Mouse (Mus musculus): ENCODE measurements around the gene Ap1g2. TPM values are rescaled to one million over a fixed set of nuclear protein-coding genes. Genes with fewer than 3 reads are reported as not detected.

The Ap1g2 gene
- 14.7 and 15.4 TPM in 2 replicates for polyA plus RNA-seq (2012; rRNA removed)

- Histone ChIP-seq H3K27ac (ENCODE audit: insufficient read depth, low read length) (peak within 1 kb of the TSS; percentile 33), H3K4me1 (ENCODE audit: control insufficient read depth, insufficient read depth, low read length) (peaks cover 5% of the 10 kb centered on the region)
- TF ChIP-seq POLR2A (IDR thresholded peaks at IDR 0.05; ENCODE audit: extremely low read depth, insufficient read depth, low read length) (peak; percentile 91), CTCF (IDR thresholded peaks at IDR 0.05; ENCODE audit: extremely low read depth, insufficient read depth, low read length) (0 out of 2 replicates have a peak, but pooled peaks have one; percentile 28)
These were observed at the start of gene Ap1g2 for GRCm38 (mm10) chr14:55105836-55106809. Gene Ap1g2 (minus strand): TSS chr14:55106593.

GRCm38 (mm10) chr14:55152951-55153481 is 46.6 kb upstream of the Ap1g2 start:
- H3K4me1 ChIP-seq (ENCODE audit: control insufficient read depth, insufficient read depth, low read length), result no peaks in the 10 kb centered on the region
- H3K4me3 ChIP-seq (ENCODE audit: insufficient read depth, low read length), result no peak overlapping the region
- H3K27ac ChIP-seq (ENCODE audit: insufficient read depth, low read length), result no peak overlapping the region
- TF ChIP-seq CTCF (IDR thresholded peaks at IDR 0.05; ENCODE audit: extremely low read depth, insufficient read depth, low read length) (no peak), POLR2A (IDR thresholded peaks at IDR 0.05; ENCODE audit: extremely low read depth, insufficient read depth, low read length) (no peak)

More at GRCm38 (mm10) chr14:55105836-55106809, at the start of gene Ap1g2:
- H3K4me3 ChIP-seq (ENCODE audit: insufficient read depth, low read length), result peak within 1 kb of the TSS; percentile 31

- Histone ChIP-seq H3K4me1 (ENCODE audit: control insufficient read depth, insufficient read depth, low read length) (no peaks in the 10 kb centered on the region), H3K4me3 (ENCODE audit: insufficient read depth, low read length) (no peak overlapping the region), H3K27ac (ENCODE audit: insufficient read depth, low read length) (no peak overlapping the region)
- TF ChIP-seq CTCF (IDR thresholded peaks at IDR 0.05; ENCODE audit: extremely low read depth, insufficient read depth, low read length) (no peak), POLR2A (IDR thresholded peaks at IDR 0.05; ENCODE audit: extremely low read depth, insufficient read depth, low read length) (no peak)
These were observed 45.8 kb upstream of the Ap1g2 start for GRCm38 (mm10) chr14:55152174-55152573.

- TF ChIP-seq CTCF (IDR thresholded peaks at IDR 0.05; ENCODE audit: extremely low read depth, insufficient read depth, low read length), result no peak
- TF ChIP-seq POLR2A (IDR thresholded peaks at IDR 0.05; ENCODE audit: extremely low read depth, insufficient read depth, low read length), result no peak
- Histone ChIP-seq H3K4me1 (ENCODE audit: control insufficient read depth, insufficient read depth, low read length) (no peaks in the 10 kb centered on the region), H3K27ac (ENCODE audit: insufficient read depth, low read length) (no peak overlapping the region), H3K4me3 (ENCODE audit: insufficient read depth, low read length) (no peak overlapping the region)
These were observed 44.6 kb upstream of the Ap1g2 start for GRCm38 (mm10) chr14:55150985-55151384.

GRCm38 (mm10) chr14:55149041-55149440 is 42.6 kb upstream of the Ap1g2 start:
- TF ChIP-seq CTCF (IDR thresholded peaks at IDR 0.05; ENCODE audit: extremely low read depth, insufficient read depth, low read length) (no peak), POLR2A (IDR thresholded peaks at IDR 0.05; ENCODE audit: extremely low read depth, insufficient read depth, low read length) (no peak)
- Histone ChIP-seq H3K27ac (ENCODE audit: insufficient read depth, low read length) (no peak overlapping the region), H3K4me3 (ENCODE audit: insufficient read depth, low read length) (no peak overlapping the region), H3K4me1 (ENCODE audit: control insufficient read depth, insufficient read depth, low read length) (no peaks in the 10 kb centered on the region)

- no peak overlapping the region for H3K27ac ChIP-seq (ENCODE audit: insufficient read depth, low read length)
- TF ChIP-seq CTCF (IDR thresholded peaks at IDR 0.05; ENCODE audit: extremely low read depth, insufficient read depth, low read length) (peak; percentile 89), POLR2A (IDR thresholded peaks at IDR 0.05; ENCODE audit: extremely low read depth, insufficient read depth, low read length) (no peak)
- H3K4me3 ChIP-seq (ENCODE audit: insufficient read depth, low read length), result no peak overlapping the region
- no peaks in the 10 kb centered on the region for H3K4me1 ChIP-seq (ENCODE audit: control insufficient read depth, insufficient read depth, low read length)
These were observed 42.0 kb upstream of the Ap1g2 start for GRCm38 (mm10) chr14:55148363-55148915.

GRCm38 (mm10) chr14:55146829-55147401 is 40.5 kb upstream of the Ap1g2 start:
- Histone ChIP-seq H3K4me3 (ENCODE audit: insufficient read depth, low read length) (no peak overlapping the region), H3K4me1 (ENCODE audit: control insufficient read depth, insufficient read depth, low read length) (no peaks in the 10 kb centered on the region), H3K27ac (ENCODE audit: insufficient read depth, low read length) (no peak overlapping the region)
- no peak for TF ChIP-seq CTCF (IDR thresholded peaks at IDR 0.05; ENCODE audit: extremely low read depth, insufficient read depth, low read length)

GRCm38 (mm10) chr14:55146324-55146723 is 39.9 kb upstream of the Ap1g2 start:
- TF ChIP-seq CTCF (IDR thresholded peaks at IDR 0.05; ENCODE audit: extremely low read depth, insufficient read depth, low read length), result no peak
- TF ChIP-seq POLR2A (IDR thresholded peaks at IDR 0.05; ENCODE audit: extremely low read depth, insufficient read depth, low read length), result no peak

GRCm38 (mm10) chr14:55139313-55139712 is 32.9 kb upstream of the Ap1g2 start:
- TF ChIP-seq CTCF (IDR thresholded peaks at IDR 0.05; ENCODE audit: extremely low read depth, insufficient read depth, low read length) (no peak), POLR2A (IDR thresholded peaks at IDR 0.05; ENCODE audit: extremely low read depth, insufficient read depth, low read length) (no peak)
- no peak overlapping the region for H3K4me3 ChIP-seq (ENCODE audit: insufficient read depth, low read length)

More at GRCm38 (mm10) chr14:55146324-55146723, 39.9 kb upstream of the Ap1g2 start:
- H3K27ac ChIP-seq (ENCODE audit: insufficient read depth, low read length), result no peak overlapping the region
- H3K4me3 ChIP-seq (ENCODE audit: insufficient read depth, low read length), result no peak overlapping the region
- no peaks in the 10 kb centered on the region for H3K4me1 ChIP-seq (ENCODE audit: control insufficient read depth, insufficient read depth, low read length)

More at GRCm38 (mm10) chr14:55139313-55139712, 32.9 kb upstream of the Ap1g2 start:
- no peak overlapping the region for H3K27ac ChIP-seq (ENCODE audit: insufficient read depth, low read length)
- no peaks in the 10 kb centered on the region for H3K4me1 ChIP-seq (ENCODE audit: control insufficient read depth, insufficient read depth, low read length)
